Mouse (Mus musculus) hindbrain, embryonic 16.5 days (tissue): ENCODE data around the gene Pllp. TPM values are rescaled to one million over a fixed set of nuclear protein-coding genes. Genes with fewer than 3 reads are reported as not detected.
A peak's percentile ranks its signal among the peaks of the same experiment; 100 is the strongest.

Source experiments
- ATAC-seq: fragments of 200-750 bp; cut with Nextera tagmentation; 2 replicates; pipeline ENCODE4 v1.8.0; 2017; ENCODE audit warnings: moderate TSS enrichment, moderate library complexity
- H3K27ac ChIP-seq: fragments of 300-500 bp; sonication (generic); 2 replicates; pipeline ENCODE4 v1.5.1; 2014; ENCODE audit warnings: low read depth, mild to moderate bottlenecking, control low read depth, low read length, moderate library complexity
- H3K27me3 ChIP-seq: fragments of 300-500 bp; sonication (generic); replicated peaks from 2 replicates; pipeline ENCODE4 v1.6.1; 2014; ENCODE audit warnings: low read length; ENCODE audit not compliant: control insufficient read depth, insufficient read depth
- H3K36me3 ChIP-seq: fragments of 300-500 bp; sonication (generic); 2 replicates; pipeline ENCODE4 v1.6.1; 2014; ENCODE audit warnings: mild to moderate bottlenecking, low read length, moderate library complexity, mixed read lengths; ENCODE audit not compliant: control insufficient read depth, insufficient read depth
- H3K4me1 ChIP-seq: fragments of 300-500 bp; sonication (generic); 2 replicates; pipeline ENCODE4 v1.6.1; 2014; ENCODE audit warnings: low read depth, low read length; ENCODE audit not compliant: control insufficient read depth, insufficient read depth
- H3K4me2 ChIP-seq: fragments of 300-500 bp; sonication (generic); 2 replicates; pipeline ENCODE4 v1.6.1; 2014; ENCODE audit warnings: mild to moderate bottlenecking, low read length, control low read depth, moderate library complexity
- H3K4me3 ChIP-seq: fragments of 300-500 bp; sonication (generic); 2 replicates; pipeline ENCODE4 v1.5.1; 2014; ENCODE audit warnings: mild to moderate bottlenecking, low read length, control low read depth, moderate library complexity
- H3K9ac ChIP-seq: fragments of 300-500 bp; sonication (generic); 2 replicates; pipeline ENCODE4 v1.6.1; 2014; ENCODE audit warnings: low read depth, mild to moderate bottlenecking, control low read depth, low read length, moderate library complexity
- H3K9me3 ChIP-seq: fragments of 300-500 bp; sonication (generic); 2 replicates; pipeline ENCODE4 v1.6.1; 2014; ENCODE audit warnings: mild to moderate bottlenecking, low read length, moderate library complexity; ENCODE audit not compliant: control insufficient read depth
- WGBS: fragments of 180-500 bp; shearing (Covaris S2); extraction: QIAGEN DNeasy Blood & Tissue Kit; methylation state at CpG from one replicate; pipeline ENCODE4 v1.1.7; 2014; 5-methylcytosine and 5-hydroxymethylcytosine counted together
- polyA plus RNA-seq: library from polyadenylated mRNA; unstranded; fragments of >200 nt; fragmentation: Nextera tagmentation; extraction: Ambion mirVana; gene quantifications from 2 replicates; pipeline ENCODE4 v1.2.1, GENCODE M21; 2015

Gene Pllp
- polyA plus RNA-seq = 3.5 and 8.1 TPM in 2 replicates

- Histone ChIP-seq H3K9me3 (no peaks in the 10 kb centered on the region), H3K27me3 (peaks cover 31% of the 10 kb centered on the region), H3K27ac (no peak within 1 kb of the TSS), H3K9ac (peak within 1 kb of the TSS; percentile 49), H3K4me1 (peaks cover 8% of the 10 kb centered on the region), H3K4me3 (peak within 1 kb of the TSS; percentile 48), H3K36me3 (no peaks in the 10 kb centered on the region), H3K4me2 (peak within 1 kb of the TSS; percentile 76)
- WGBS = 1% methylated on average over 41 of the region's 41 CpGs
- ATAC-seq = peak; percentile 74
Observed at GRCm38 (mm10) chr8:94695994-94696384, at the start of gene Pllp. TSS of gene Pllp (minus strand) at chr8:94696278.

- Histone ChIP-seq H3K4me2 (no peak within 1 kb of the TSS), H3K4me3 (no peak within 1 kb of the TSS), H3K27ac (no peak within 1 kb of the TSS), H3K36me3 (no peaks in the 10 kb centered on the region), H3K9me3 (no peaks in the 10 kb centered on the region; the same call in 1 of the 2 replicates), H3K9ac (no peak within 1 kb of the TSS), H3K27me3 (no peaks in the 10 kb centered on the region), H3K4me1 (no peaks in the 10 kb centered on the region)
- WGBS = 90% methylated on average over 7 of the region's 7 CpGs
- no peak for ATAC-seq
Observed at GRCm38 (mm10) chr8:94745476-94746184, 49.6 kb upstream of the Pllp start, which contains the start of gene Ccl22. TSS of gene Ccl22 (plus strand) at chr8:94745590.

- H3K4me2 ChIP-seq = no peak overlapping the region
- no peak overlapping the region for H3K27ac ChIP-seq
- no peak overlapping the region for H3K4me3 ChIP-seq
- H3K9me3 ChIP-seq = no peaks in the 10 kb centered on the region; the same call in 1 of the 2 replicates
- no peak overlapping the region for H3K9ac ChIP-seq
- no peak for ATAC-seq
- H3K4me1 ChIP-seq = no peaks in the 10 kb centered on the region
- 76% methylated on average over 9 of the region's 9 CpGs for WGBS
- no peaks in the 10 kb centered on the region for H3K36me3 ChIP-seq
- H3K27me3 ChIP-seq = no peaks in the 10 kb centered on the region
Observed at GRCm38 (mm10) chr8:94744972-94745371, 48.9 kb upstream of the Pllp start.

- Histone ChIP-seq H3K4me2 (no peak overlapping the region), H3K9me3 (no peaks in the 10 kb centered on the region; the same call in 1 of the 2 replicates), H3K4me3 (no peak overlapping the region), H3K27ac (no peak overlapping the region), H3K4me1 (no peaks in the 10 kb centered on the region), H3K36me3 (no peaks in the 10 kb centered on the region), H3K27me3 (no peaks in the 10 kb centered on the region), H3K9ac (no peak overlapping the region)
- WGBS = 92% methylated on average over 5 of the region's 5 CpGs
- no peak for ATAC-seq
Observed at GRCm38 (mm10) chr8:94744484-94744883, 48.4 kb upstream of the Pllp start.

GRCm38 (mm10) chr8:94741726-94742125 lies 45.6 kb upstream of the Pllp start:
- Histone ChIP-seq H3K27me3 (no peaks in the 10 kb centered on the region), H3K4me3 (no peak overlapping the region), H3K4me2 (no peak overlapping the region), H3K9me3 (no peaks in the 10 kb centered on the region; the same call in 1 of the 2 replicates), H3K4me1 (no peaks in the 10 kb centered on the region), H3K27ac (no peak overlapping the region), H3K9ac (no peak overlapping the region), H3K36me3 (no peaks in the 10 kb centered on the region)
- 94% methylated on average over 4 of the region's 4 CpGs for WGBS
- no peak for ATAC-seq

GRCm38 (mm10) chr8:94740591-94740990 lies 44.5 kb upstream of the Pllp start:
- no peak overlapping the region for H3K4me3 ChIP-seq
- H3K9me3 ChIP-seq = no peaks in the 10 kb centered on the region; the same call in 1 of the 2 replicates
- H3K9ac ChIP-seq = no peak overlapping the region
- H3K27me3 ChIP-seq = no peaks in the 10 kb centered on the region
- H3K36me3 ChIP-seq = no peaks in the 10 kb centered on the region
- H3K4me2 ChIP-seq = no peak overlapping the region
- H3K4me1 ChIP-seq = no peaks in the 10 kb centered on the region
- ATAC-seq = no peak
- WGBS = 87% methylated on average over 3 of the region's 3 CpGs
- no peak overlapping the region for H3K27ac ChIP-seq

GRCm38 (mm10) chr8:94739829-94740228 lies 43.8 kb upstream of the Pllp start:
- no peaks in the 10 kb centered on the region for H3K27me3 ChIP-seq
- H3K36me3 ChIP-seq = no peaks in the 10 kb centered on the region
- ATAC-seq = no peak
- H3K9me3 ChIP-seq = no peaks in the 10 kb centered on the region; the same call in 1 of the 2 replicates
- no peaks in the 10 kb centered on the region for H3K4me1 ChIP-seq
- no peak overlapping the region for H3K9ac ChIP-seq
- WGBS = 80% methylated on average over 6 of the region's 6 CpGs
- no peak overlapping the region for H3K4me2 ChIP-seq
- no peak overlapping the region for H3K4me3 ChIP-seq
- H3K27ac ChIP-seq = no peak overlapping the region

GRCm38 (mm10) chr8:94735426-94736094 lies 39.5 kb upstream of the Pllp start:
- no peaks in the 10 kb centered on the region for H3K27me3 ChIP-seq
- H3K36me3 ChIP-seq = no peaks in the 10 kb centered on the region
- H3K4me2 ChIP-seq = no peak overlapping the region
- H3K9me3 ChIP-seq = no peaks in the 10 kb centered on the region; the same call in 1 of the 2 replicates
- H3K27ac ChIP-seq = no peak overlapping the region
- 74% methylated on average over 5 of the region's 5 CpGs for WGBS
- no peak for ATAC-seq
- no peak overlapping the region for H3K4me3 ChIP-seq
- H3K4me1 ChIP-seq = no peaks in the 10 kb centered on the region
- H3K9ac ChIP-seq = no peak overlapping the region

GRCm38 (mm10) chr8:94734735-94735350 lies 38.8 kb upstream of the Pllp start:
- H3K4me2 ChIP-seq = no peak overlapping the region
- no peak for ATAC-seq
- no peak overlapping the region for H3K4me3 ChIP-seq
- no peaks in the 10 kb centered on the region for H3K27me3 ChIP-seq
- no peaks in the 10 kb centered on the region for H3K4me1 ChIP-seq
- H3K9me3 ChIP-seq = no peaks in the 10 kb centered on the region
- no peak overlapping the region for H3K9ac ChIP-seq
- WGBS = 79% methylated on average over 7 of the region's 7 CpGs
- H3K27ac ChIP-seq = no peak overlapping the region
- H3K36me3 ChIP-seq = no peaks in the 10 kb centered on the region
